Mouse (Mus musculus) cortical plate, adult 2 months (tissue): ENCODE data around the gene Hdac9.

Experiments
- CTCF ChIP-seq: fragments of 200-500 bp; IDR thresholded peaks from 2 replicates; pipeline ENCODE4 v1.5.1; 2011; ENCODE audit warnings: mild to moderate bottlenecking, control low read depth, low read length; ENCODE audit not compliant: insufficient read depth; ENCODE audit errors: extremely low read depth
- POLR2A ChIP-seq: fragments of 200-500 bp; IDR thresholded peaks from 2 replicates; pipeline ENCODE4 v1.6.1; 2011; ENCODE audit warnings: mild to moderate bottlenecking, low read length, control low read depth; ENCODE audit not compliant: insufficient read depth; ENCODE audit errors: extremely low read depth

DNA sequence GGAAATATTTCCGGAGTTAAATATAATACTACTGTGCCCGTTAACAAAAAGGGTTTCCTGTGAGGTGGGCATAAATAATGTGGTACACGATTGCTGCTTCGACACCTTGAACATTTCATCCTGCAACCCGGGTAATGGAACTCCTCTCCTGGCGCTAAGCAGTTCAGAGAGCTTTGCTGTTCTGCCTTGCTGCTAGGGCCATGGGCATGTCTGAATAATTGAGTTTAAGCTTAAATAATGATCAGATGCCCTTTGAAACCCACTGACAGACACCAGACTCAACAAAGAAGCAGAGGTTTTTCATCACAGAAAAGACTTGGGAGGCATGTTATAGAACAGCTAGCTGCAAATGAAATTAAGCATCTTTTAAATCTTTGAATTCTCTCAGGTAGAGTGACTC is 646.8 kb downstream of the Hdac9 start:
- TF ChIP-seq POLR2A (no peak), CTCF (no peak)
